Mouse (Mus musculus) lung, postnatal 0 days (tissue): Measurements from ENCODE around the gene Cldn8.

Experiments
- CTCF ChIP-seq: IDR thresholded peaks from 2 replicates; pipeline ENCODE4 v1.5.1; 2016; ENCODE audit warnings: antibody characterized with exemption, mild to moderate bottlenecking
- EP300 ChIP-seq: IDR thresholded peaks from 2 replicates; pipeline ENCODE4 v1.6.1; 2016; ENCODE audit warnings: antibody characterized with exemption, mild to moderate bottlenecking, control low read depth

DNA sequence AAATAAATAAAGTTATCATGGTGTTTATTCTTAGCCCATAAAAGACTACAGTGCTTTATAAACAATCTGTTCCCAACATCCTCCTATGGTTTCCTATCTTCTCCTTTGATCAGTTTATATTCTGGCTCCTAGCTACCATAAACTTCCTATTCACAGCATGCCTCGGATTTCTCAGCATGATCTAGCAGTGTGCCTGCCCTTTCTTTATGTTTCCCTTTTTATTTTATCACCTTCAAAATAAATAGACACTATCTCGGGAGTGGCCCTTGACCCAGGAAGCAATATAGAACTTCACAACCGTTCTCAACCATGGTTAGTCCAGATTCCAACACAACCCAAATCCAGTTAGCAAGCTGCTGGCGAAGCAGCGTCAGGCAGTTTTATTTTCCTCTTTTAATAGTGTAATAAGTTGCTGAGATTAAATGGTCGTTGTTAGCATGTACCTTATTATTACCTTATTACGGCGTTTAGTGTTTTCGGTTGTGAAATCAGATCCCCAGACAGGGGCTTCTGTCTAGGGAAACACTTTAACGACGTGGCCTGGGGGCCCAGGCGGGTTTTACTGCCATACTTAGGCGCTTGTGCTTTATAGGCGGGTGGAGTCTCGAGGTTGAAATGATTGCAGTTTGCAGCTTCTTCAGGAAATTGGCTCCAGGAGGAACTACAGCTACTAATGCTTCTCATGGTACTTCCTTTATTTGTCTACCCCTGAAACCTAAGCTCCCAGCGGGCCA, 36.7 kb upstream of the Cldn8 start:
- TF ChIP-seq EP300: peak; percentile 69
- TF ChIP-seq CTCF: no peak
